Comparison of ENCODE assay signal across 9 mouse cellular contexts in genomic region chr11:100527066-100527457, GRCm38 (mm10). TPM values are rescaled to one million over a fixed set of nuclear protein-coding genes. Genes with fewer than 3 reads are reported as not detected.
DNase-seq lines count a peak whose midpoint lies in the region; ATAC-seq and TF ChIP-seq lines count a peak whose summit lies in the region.
"Had no signal": no experiment of that assay in that cellular context is flagged by ENCODE, and none has a peak within 500 bp of the region (broad histone marks: within the 10 kb centered on the region; RNA-seq: fewer than 3 reads in every experiment).

No protein-coding gene starts in this region.

- peak overlapping the region; percentile 71 for H3K27ac ChIP-seq in MEL (ENCODE audit: control insufficient read depth, low read depth, low read length)
- H3K27ac ChIP-seq in forebrain, embryonic 16.5 days (ENCODE audit: low read length) = peak overlapping the region; percentile 94
- peak overlapping the region; percentile 83 for H3K27ac ChIP-seq in lung, embryonic 16.5 days (ENCODE audit: low read length)

- peaks cover 30% of the 10 kb centered on the region for H3K79me2 ChIP-seq in MEL (ENCODE audit: control insufficient read depth, insufficient read depth, low read length, poor library complexity)

- peak overlapping the region; percentile 92 for H3K4me2 ChIP-seq in forebrain, embryonic 16.5 days (ENCODE audit: low read length)
- peak overlapping the region; percentile 90 for H3K4me2 ChIP-seq in lung, embryonic 16.5 days (ENCODE audit: low read depth, low read length)

- peak in 2 of 3 experiments; percentile 28 to 39; a peak in 4 of 6 replicates for TF ChIP-seq CTCF in MEL (IDR thresholded peaks at IDR 0.05 in 2 of 3, conservative IDR thresholded peaks at IDR 0.05 in 1 of 3; ENCODE audit: control insufficient read depth in 1 of 3, insufficient read depth in 1 of 3, low read depth in 2 of 3, low read length in 3 of 3, poor library complexity in 1 of 3, severe bottlenecking in 1 of 3)

- H3K36me3 ChIP-seq in MEL (ENCODE audit: control insufficient read depth in 1 of 2, insufficient read depth in 2 of 2, low read length in 2 of 2) = peaks cover 17 to 23% of the 10 kb centered on the region in 2 experiments
- H3K36me3 ChIP-seq in forebrain, embryonic 16.5 days (ENCODE audit: control insufficient read depth, insufficient read depth) = peaks cover 12% of the 10 kb centered on the region
- peaks cover 14% of the 10 kb centered on the region for H3K36me3 ChIP-seq in lung, embryonic 16.5 days (ENCODE audit: control insufficient read depth, insufficient read depth, low read length)

- under 1% methylated on average over 26 of the region's 26 CpGs for WGBS in forebrain, embryonic 16.5 days
- under 1% methylated on average over 26 of the region's 26 CpGs for WGBS in lung, embryonic 16.5 days

- peak overlapping the region; percentile 86 to 93 for H3K4me3 ChIP-seq in MEL (ENCODE audit: control insufficient read depth in 1 of 2, insufficient read depth in 1 of 2, low read depth in 2 of 2, low read length in 2 of 2)
- H3K4me3 ChIP-seq in forebrain, embryonic 16.5 days (replicated peaks; ENCODE audit: low read length) = peak overlapping the region; percentile 89
- H3K4me3 ChIP-seq in lung, embryonic 16.5 days (ENCODE audit: low read length) = peak overlapping the region; percentile 73

- H3K9ac ChIP-seq in MEL (ENCODE audit: control insufficient read depth, low read depth, low read length, poor library complexity, severe bottlenecking) = peak overlapping the region; percentile 89
- H3K9ac ChIP-seq in forebrain, embryonic 16.5 days (replicated peaks; ENCODE audit: low read depth, low read length) = peak overlapping the region; percentile 86
- H3K9ac ChIP-seq in lung, embryonic 16.5 days (ENCODE audit: low read length) = peak overlapping the region; percentile 77

- no peak for TF ChIP-seq POLR2A in MEL (IDR thresholded peaks at IDR 0.05; ENCODE audit: control insufficient read depth in 1 of 2, insufficient read depth in 1 of 2, low read depth in 1 of 2, low read length in 2 of 2, poor library complexity in 1 of 2)

- TF ChIP-seq EP300 in MEL (IDR thresholded peaks at IDR 0.05; ENCODE audit: low read depth in 1 of 2, low read length in 2 of 2) = no peak

- no peaks in the 10 kb centered on the region for H3K9me3 ChIP-seq in MEL (replicated peaks; ENCODE audit: insufficient read depth, low read length)
- H3K9me3 ChIP-seq in forebrain, embryonic 16.5 days (ENCODE audit: control insufficient read depth, low read length) = no peaks in the 10 kb centered on the region
- no peaks in the 10 kb centered on the region for H3K9me3 ChIP-seq in lung, embryonic 16.5 days (ENCODE audit: control insufficient read depth, low read length)

- H3K27me3 ChIP-seq in MEL (ENCODE audit: control insufficient read depth in 1 of 2, insufficient read depth in 2 of 2, low read length in 2 of 2) = no peaks in the 10 kb centered on the region
- H3K27me3 ChIP-seq in forebrain, embryonic 16.5 days (replicated peaks; ENCODE audit: control insufficient read depth, insufficient read depth, low read length) = no peaks in the 10 kb centered on the region
- H3K27me3 ChIP-seq in lung, embryonic 16.5 days (ENCODE audit: control insufficient read depth, insufficient read depth, low read depth, low read length) = no peaks in the 10 kb centered on the region

- TF ChIP-seq RAD21 in MEL (IDR thresholded peaks at IDR 0.05; ENCODE audit: low read depth, low read length) = no peak

- ATAC-seq in forebrain, embryonic 16.5 days = peak; percentile 39
- ATAC-seq in hematopoietic stem cell, adult 5-6 weeks (replicated peaks in 1 of 2; ENCODE audit: insufficient read depth in 1 of 2, low FRiP score in 2 of 2, low TSS enrichment in 1 of 2, low read depth in 1 of 2, poor library complexity in 2 of 2, severe bottlenecking in 2 of 2) = peak; percentile 7 to 30; a peak in 3 of 4 replicates
- ATAC-seq in lung, embryonic 16.5 days (ENCODE audit: low read depth) = peak; percentile 31

- peak; percentile 79 for DNase-seq in MEL (ENCODE audit: low read depth, low spot score)
- DNase-seq in cerebellum, adult 18-20 months = peak; percentile 67 to 69
- DNase-seq in layer of hippocampus, adult 9-11 months = peak; percentile 63
- DNase-seq in ovary, postnatal 10 days (ENCODE audit: low spot score) = peak; percentile 35
- DNase-seq in thymus, postnatal 36 days = peak; percentile 65 to 73

- H3K4me1 ChIP-seq in MEL (ENCODE audit: control insufficient read depth in 1 of 2, insufficient read depth in 2 of 2, low read length in 2 of 2) = peaks cover 0 to 22% of the 10 kb centered on the region in 2 experiments; a peak in 3 of 4 replicates
- peaks cover 26% of the 10 kb centered on the region for H3K4me1 ChIP-seq in forebrain, embryonic 16.5 days (replicated peaks; ENCODE audit: control insufficient read depth, insufficient read depth, low read length)
- H3K4me1 ChIP-seq in lung, embryonic 16.5 days (replicated peaks; ENCODE audit: control insufficient read depth, insufficient read depth, low read length) = peaks cover 28% of the 10 kb centered on the region

TF ChIP-seq in MEL, 35 proteins besides CTCF, POLR2A, EP300 and RAD21:
- TF ChIP-seq TBP (IDR thresholded peaks at IDR 0.05; ENCODE audit: low read depth, low read length) = 0 out of 2 replicates have a peak, but pooled peaks have one; percentile 22
- no peak for TF ChIP-seq USF2 (IDR thresholded peaks at IDR 0.05; ENCODE audit: borderline replicate concordance in 1 of 2, insufficient read depth in 1 of 2, low read depth in 1 of 2, low read length in 2 of 2)
- TF ChIP-seq MXI1 (IDR thresholded peaks at IDR 0.05; ENCODE audit: low read depth, low read length) = no peak; the same call in 1 of the 2 replicates
- no peak for TF ChIP-seq UBTF (IDR thresholded peaks at IDR 0.05; ENCODE audit: borderline replicate concordance, insufficient read depth, low read depth, low read length)
- TF ChIP-seq NRF1 (IDR thresholded peaks at IDR 0.05; ENCODE audit: insufficient read depth, low read depth, low read length, poor library complexity, severe bottlenecking) = 0 out of 2 replicates have a peak, but pooled peaks have one; percentile 8
- TF ChIP-seq MYC (IDR thresholded peaks at IDR 0.05; ENCODE audit: low read depth, low read length) = no peak
- no peak for TF ChIP-seq USF1 (IDR thresholded peaks at IDR 0.05; ENCODE audit: low read depth, low read length)
- TF ChIP-seq KAT2A (conservative IDR thresholded peaks at IDR 0.05; ENCODE audit: low read depth, low read length) = no peak
- no peak for TF ChIP-seq ZC3H11A (IDR thresholded peaks at IDR 0.05; ENCODE audit: low read depth, low read length)
- TF ChIP-seq MAFK (IDR thresholded peaks at IDR 0.05; ENCODE audit: borderline replicate concordance, low read depth, low read length) = no peak
- peak; percentile 31; the same call in 1 of the 2 replicates for TF ChIP-seq MAZ (IDR thresholded peaks at IDR 0.05; ENCODE audit: low read depth, low read length)
- TF ChIP-seq MAX (IDR thresholded peaks at IDR 0.05; ENCODE audit: low read length) = no peak
- TF ChIP-seq SMC3 (IDR thresholded peaks at IDR 0.05; ENCODE audit: low read depth, low read length) = no peak
- no peak for TF ChIP-seq MEF2A (IDR thresholded peaks at IDR 0.05; ENCODE audit: extremely low read depth, insufficient replicate concordance, low read depth, low read length, poor library complexity, severe bottlenecking)

RNA-seq across cellular contexts. Expression of gene Acly, which starts 0.7 kb away (rescaled TPM):
- 220 and 234 TPM in 2 replicates for total RNA-seq in MEL (2012; rRNA removed)
- polyA plus RNA-seq in MEL (2012; ENCODE audit: insufficient read depth in 1 of 2, insufficient read length in 2 of 2, low read depth in 1 of 2, low replicate concordance in 2 of 2, missing spikeins in 1 of 2) = 100 to 1,000 TPM in 1 of 2 experiments, not detected in 1; 167 TPM
- 242 and 248 TPM in 2 replicates for polyA plus RNA-seq in forebrain, embryonic 16.5 days (2015; fragmentation: Nextera tagmentation; extraction: Ambion mirVana)
- 91.6 and 97.6 TPM in 2 replicates for total RNA-seq in hematopoietic stem cell, adult 5-6 weeks (2017)
- 150 and 155 TPM in 2 replicates for polyA plus RNA-seq in lung, embryonic 16.5 days (2015; fragmentation: Nextera tagmentation; extraction: Ambion mirVana)

RNA-seq across cellular contexts. Expression of gene Ttc25, which starts 18.3 kb away (rescaled TPM):
- total RNA-seq in MEL (2012; rRNA removed) = 0.23 and 0.46 TPM in 2 replicates
- polyA plus RNA-seq in MEL (2012; ENCODE audit: insufficient read depth in 1 of 2, insufficient read length in 2 of 2, low read depth in 1 of 2, low replicate concordance in 2 of 2, missing spikeins in 1 of 2) = under 1 TPM in 1 of 2 experiments, not detected in 1; 0.92 TPM
- polyA plus RNA-seq in forebrain, embryonic 16.5 days (2015; fragmentation: Nextera tagmentation; extraction: Ambion mirVana) = 1.0 and 2.0 TPM in 2 replicates
- total RNA-seq in hematopoietic stem cell, adult 5-6 weeks (2017) = 0.31 TPM in 1 of 2 replicates, not detected in the other
- polyA plus RNA-seq in lung, embryonic 16.5 days (2015; fragmentation: Nextera tagmentation; extraction: Ambion mirVana) = 4.0 and 4.5 TPM in 2 replicates
- polyA plus RNA-seq: large intestine, adult 2 months had no signal

RNA-seq across cellular contexts. Expression of gene Cnp, which starts 47.6 kb away (rescaled TPM):
- total RNA-seq in MEL (2012; rRNA removed) = 19.0 and 20.1 TPM in 2 replicates
- polyA plus RNA-seq in MEL (2012; ENCODE audit: insufficient read depth in 1 of 2, insufficient read length in 2 of 2, low read depth in 1 of 2, low replicate concordance in 2 of 2, missing spikeins in 1 of 2) = 10 to 100 TPM in 1 of 2 experiments, not detected in 1; 20.8 TPM
- polyA plus RNA-seq in forebrain, embryonic 16.5 days (2015; fragmentation: Nextera tagmentation; extraction: Ambion mirVana) = 22.8 and 29.8 TPM in 2 replicates
- total RNA-seq in hematopoietic stem cell, adult 5-6 weeks (2017) = 26.4 and 27.5 TPM in 2 replicates
- polyA plus RNA-seq in lung, embryonic 16.5 days (2015; fragmentation: Nextera tagmentation; extraction: Ambion mirVana) = 35.2 and 35.5 TPM in 2 replicates

RNA-seq across cellular contexts. Expression of gene Klhl11, which starts 54.5 kb away (rescaled TPM):
- 31.5 and 34.7 TPM in 2 replicates for total RNA-seq in MEL (2012; rRNA removed)
- 10 to 100 TPM in 1 of 2 experiments, not detected in 1; 11.5 TPM for polyA plus RNA-seq in MEL (2012; ENCODE audit: insufficient read depth in 1 of 2, insufficient read length in 2 of 2, low read depth in 1 of 2, low replicate concordance in 2 of 2, missing spikeins in 1 of 2)
- polyA plus RNA-seq in forebrain, embryonic 16.5 days (2015; fragmentation: Nextera tagmentation; extraction: Ambion mirVana) = 14.3 and 17.4 TPM in 2 replicates
- 27.6 and 34.2 TPM in 2 replicates for total RNA-seq in hematopoietic stem cell, adult 5-6 weeks (2017)
- 8.3 and 8.4 TPM in 2 replicates for polyA plus RNA-seq in lung, embryonic 16.5 days (2015; fragmentation: Nextera tagmentation; extraction: Ambion mirVana)

Comparison
In these comparisons a context has a peak if more than half of its experiments do, and no peak if none do; other contexts are left out.
1. Peak in every context shown above with its lines: DNase-seq, ATAC-seq, H3K4me3 ChIP-seq and H3K27ac ChIP-seq.